Mouse (Mus musculus) intestine, embryonic 14.5 days (tissue): Measurements from ENCODE around the gene Ccdc85b. TPM values are rescaled to one million over a fixed set of nuclear protein-coding genes. Genes with fewer than 3 reads are reported as not detected.
A peak's percentile ranks its signal among the peaks of the same experiment; 100 is the strongest.

Experiments used
- ATAC-seq: fragments of 200-750 bp; cut with Nextera tagmentation; replicated peaks from 2 replicates; pipeline ENCODE4 v1.8.0; 2017; ENCODE audit warnings: low read depth, moderate number of reproducible peaks, moderate TSS enrichment, moderate library complexity; ENCODE audit not compliant: low FRiP score, low TSS enrichment
- DNase-seq: peaks from one replicate; pipeline ENCODE4 v3.0.0-alpha.2; 2018; ENCODE audit warnings: low spot score
- H3K27ac ChIP-seq: fragments of 300-500 bp; sonication (generic); 2 replicates; pipeline ENCODE4 v1.5.1; 2014; ENCODE audit warnings: low read depth, mild to moderate bottlenecking, control low read depth
- H3K27me3 ChIP-seq: fragments of 300-500 bp; sonication (generic); replicated peaks from 2 replicates; pipeline ENCODE4 v1.6.1; 2014; ENCODE audit warnings: low read length, control low read depth; ENCODE audit not compliant: control insufficient read depth, insufficient read depth
- H3K36me3 ChIP-seq: fragments of 300-500 bp; sonication (generic); 2 replicates; pipeline ENCODE4 v1.6.1; 2014; ENCODE audit warnings: low read length, control low read depth; ENCODE audit not compliant: control insufficient read depth, insufficient read depth
- H3K4me1 ChIP-seq: fragments of 300-500 bp; sonication (generic); replicated peaks from 2 replicates; pipeline ENCODE4 v1.6.1; 2014; ENCODE audit warnings: low read length, control low read depth, mixed read lengths; ENCODE audit not compliant: control insufficient read depth, insufficient read depth
- H3K4me2 ChIP-seq: fragments of 300-500 bp; sonication (generic); 2 replicates; pipeline ENCODE4 v1.6.1; 2014; ENCODE audit warnings: low read length
- H3K4me3 ChIP-seq: fragments of 300-500 bp; sonication (generic); 2 replicates; pipeline ENCODE4 v1.5.1; 2014; ENCODE audit warnings: low read depth, low read length, control low read depth, mixed read lengths
- H3K9ac ChIP-seq: fragments of 300-500 bp; sonication (generic); 2 replicates; pipeline ENCODE4 v1.6.1; 2014; ENCODE audit warnings: mild to moderate bottlenecking, low read length
- H3K9me3 ChIP-seq: fragments of 300-500 bp; sonication (generic); 2 replicates; pipeline ENCODE4 v1.6.1; 2016; ENCODE audit warnings: low read length, control low read depth; ENCODE audit not compliant: control insufficient read depth
- WGBS: fragments of 180-500 bp; shearing (Covaris S2); extraction: QIAGEN DNeasy Blood & Tissue Kit; methylation state at CpG from one replicate; pipeline ENCODE4 v1.1.7; 2014; 5-methylcytosine and 5-hydroxymethylcytosine counted together
- polyA plus RNA-seq: library from polyadenylated mRNA; unstranded; fragments of >200 nt; fragmentation: Nextera tagmentation; extraction: Ambion mirVana; gene quantifications from 2 replicates; pipeline ENCODE4 v1.2.1, GENCODE M21; 2014

Ccdc85b gene
- polyA plus RNA-seq, 1 experiment from 2014 or later = 7.1 TPM

DNA sequence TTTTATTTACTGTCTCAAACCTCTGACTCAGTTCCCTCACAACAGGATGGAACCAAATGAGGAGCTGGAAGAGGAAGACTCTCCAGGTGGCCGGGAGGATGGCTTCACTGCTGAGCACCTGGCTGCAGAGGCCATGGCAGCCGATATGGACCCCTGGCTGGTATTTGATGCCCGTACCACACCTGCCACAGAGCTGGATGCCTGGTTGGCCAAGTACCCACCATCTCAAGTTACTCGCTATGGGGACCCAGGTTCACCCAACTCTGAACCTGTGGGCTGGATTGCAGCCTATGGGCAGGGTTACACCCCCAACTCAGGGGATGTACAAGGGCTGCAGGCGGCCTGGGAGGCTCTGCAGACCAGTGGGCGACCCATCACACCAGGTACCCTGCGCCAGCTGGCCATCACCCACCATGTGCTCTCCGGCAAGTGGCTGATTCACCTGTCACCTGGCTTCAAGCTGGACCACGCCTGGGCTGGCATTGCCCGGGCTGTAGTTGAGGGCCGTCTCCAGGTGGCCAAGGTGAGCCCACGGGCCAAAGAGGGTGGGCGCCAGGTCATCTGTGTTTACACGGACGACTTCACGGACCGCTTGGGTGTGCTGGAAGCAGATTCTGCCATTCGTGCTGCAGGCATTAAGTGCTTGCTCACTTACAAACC lies 31.7 kb downstream of the Ccdc85b start:
- Histone ChIP-seq H3K36me3 (peaks cover 34% of the 10 kb centered on the region), H3K4me1 (peaks cover 23% of the 10 kb centered on the region), H3K9me3 (no peaks in the 10 kb centered on the region), H3K9ac (peak overlapping the region; percentile 94), H3K4me3 (peak overlapping the region; percentile 78), H3K27ac (no peak overlapping the region), H3K4me2 (peak overlapping the region; percentile 99), H3K27me3 (no peaks in the 10 kb centered on the region)
- ATAC-seq (no peak), DNase-seq (no peak)
- WGBS = 86% methylated on average over 18 of the region's 18 CpGs

DNA sequence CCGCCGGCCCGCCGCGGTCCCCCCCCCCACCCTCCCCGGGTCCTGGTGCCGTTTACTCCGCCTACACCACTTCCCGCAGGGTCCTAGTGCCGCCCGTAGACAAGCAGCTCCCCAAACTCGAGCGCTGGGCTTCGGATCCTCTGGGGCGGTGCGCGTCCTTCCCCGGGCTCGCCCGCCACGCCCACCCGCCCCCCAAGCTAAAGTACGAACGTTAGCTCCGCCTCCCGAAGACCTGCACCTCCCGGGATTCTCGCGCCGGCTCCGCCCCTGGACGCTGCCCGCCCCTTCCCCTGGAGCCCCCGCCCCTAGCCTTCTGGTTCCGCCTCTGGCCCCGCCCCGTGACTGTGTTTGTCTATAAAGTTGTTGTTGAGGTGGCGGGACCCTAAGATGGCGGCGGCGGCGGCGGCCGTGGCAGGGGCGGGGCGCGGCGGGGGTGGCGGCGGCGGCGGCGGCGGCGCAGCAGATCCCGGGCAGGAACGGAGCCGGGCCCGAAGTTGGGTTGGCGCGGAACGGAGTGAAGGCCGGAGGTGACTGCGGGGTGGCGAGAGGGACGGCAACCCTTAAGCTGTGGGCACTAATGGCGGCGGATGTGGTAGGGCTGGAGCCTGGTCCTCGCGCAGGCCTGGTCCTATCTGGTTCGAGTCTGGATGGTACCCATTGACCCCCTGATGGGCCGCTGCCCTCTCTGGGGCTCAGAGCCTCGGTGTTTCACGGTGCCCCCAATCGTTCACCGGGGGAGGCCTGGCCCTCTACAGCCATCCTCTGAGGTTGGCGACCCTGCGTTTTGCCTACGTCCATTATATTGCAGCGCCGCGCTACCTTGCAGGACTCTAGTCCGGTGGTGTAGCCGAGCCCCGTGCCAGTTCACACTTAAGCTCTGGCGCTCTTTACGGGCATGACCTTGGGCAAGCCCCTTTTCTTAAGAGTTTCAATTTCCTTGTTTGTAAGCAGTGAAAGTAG lies 32.6 kb downstream of the Ccdc85b start, which contains the start of the genes Drap1 and AI837181:
Drap1 (minus strand) TSS at position 198 of the 960 bp plus-strand sequence.
AI837181 (plus strand) TSS at position 363 of the 960 bp plus-strand sequence.
- H3K9me3 ChIP-seq = no peaks in the 10 kb centered on the region
- ATAC-seq = peak; percentile 92

DNA sequence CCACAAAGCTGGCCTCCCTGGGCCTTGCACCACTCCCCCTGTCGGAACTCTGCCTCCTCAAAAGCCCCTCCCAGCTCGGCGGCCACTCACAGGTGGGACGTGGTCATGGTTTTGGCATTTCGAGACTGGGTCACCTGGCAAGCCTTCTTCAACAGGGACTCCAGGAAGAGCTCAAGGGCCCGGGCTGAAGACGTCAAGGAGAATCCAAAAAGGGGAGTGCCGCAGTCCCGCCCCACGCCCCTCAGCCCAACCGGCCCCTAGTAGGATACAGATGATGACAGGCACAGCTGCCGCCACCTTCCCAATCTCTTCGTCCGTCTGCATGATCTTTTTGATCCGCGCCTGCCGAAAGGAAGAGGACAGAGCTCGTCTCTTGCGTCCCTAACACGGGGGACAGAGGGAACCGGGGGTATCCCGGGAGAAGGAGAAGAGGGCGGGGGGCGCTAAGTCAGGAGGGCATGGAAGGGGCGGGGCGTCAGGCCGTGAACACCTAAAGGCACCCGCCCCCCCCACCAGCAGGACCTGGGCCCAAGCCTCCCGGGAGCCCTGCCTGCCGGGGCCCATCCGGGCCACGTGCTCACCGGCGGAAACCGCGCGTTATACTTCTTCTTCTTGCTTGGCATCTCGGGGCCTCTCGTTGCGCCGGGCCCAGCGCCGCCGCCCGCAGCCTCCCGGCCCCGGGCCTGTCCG lies 33.5 kb downstream of the Ccdc85b start:
- Histone ChIP-seq H3K4me3 (peak overlapping the region; percentile 78), H3K9ac (peak overlapping the region; percentile 75), H3K4me1 (peaks cover 23% of the 10 kb centered on the region), H3K36me3 (peaks cover 47% of the 10 kb centered on the region), H3K9me3 (no peaks in the 10 kb centered on the region), H3K4me2 (peak overlapping the region; percentile 93), H3K27ac (peak overlapping the region; percentile 82), H3K27me3 (no peaks in the 10 kb centered on the region)
- ATAC-seq = peak; percentile 65
- WGBS = under 1% methylated on average over 26 of the region's 48 CpGs
- no peak for DNase-seq

More for the DNA sequence above, 32.6 kb downstream of the Ccdc85b start, which contains the start of the genes Drap1 and AI837181:
- Histone ChIP-seq H3K9ac (peak within 1 kb of the TSS; percentile 94), H3K4me3 (peak within 1 kb of the TSS; percentile 78), H3K36me3 (peaks cover 44% of the 10 kb centered on the region), H3K4me1 (peaks cover 23% of the 10 kb centered on the region), H3K4me2 (peak within 1 kb of the TSS; percentile 99), H3K27me3 (no peaks in the 10 kb centered on the region), H3K27ac (peak within 1 kb of the TSS; percentile 82)
- peak; percentile 100 for DNase-seq
- under 1% methylated on average over 70 of the region's 87 CpGs for WGBS

DNA sequence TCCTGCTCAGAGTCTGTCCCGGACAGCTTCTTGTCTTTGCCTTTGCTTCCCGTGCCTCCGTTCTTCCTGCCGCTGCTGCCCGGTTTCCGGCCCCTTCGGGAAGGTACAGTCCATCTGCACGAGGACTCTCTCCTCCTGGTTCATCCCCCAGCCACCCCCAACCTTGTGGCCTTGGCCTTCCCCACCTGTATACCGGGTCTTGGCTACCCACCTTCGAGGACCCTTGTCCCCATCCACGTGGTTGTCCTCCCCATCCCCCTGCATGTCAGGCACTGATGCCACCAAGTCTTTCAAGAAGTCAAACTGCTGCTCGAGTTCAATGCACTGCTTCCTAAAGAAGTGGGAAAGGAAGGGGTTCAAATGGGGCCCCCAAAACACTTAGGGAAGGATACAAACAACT lies 34.1 kb downstream of the Ccdc85b start:
- peaks cover 23% of the 10 kb centered on the region for H3K4me1 ChIP-seq
- H3K36me3 ChIP-seq = peaks cover 47% of the 10 kb centered on the region
- no peak for ATAC-seq
- peak overlapping the region; percentile 78 for H3K4me3 ChIP-seq
- H3K9me3 ChIP-seq = no peaks in the 10 kb centered on the region
- peak overlapping the region; percentile 93 for H3K4me2 ChIP-seq
- no peak for DNase-seq
- peak overlapping the region; percentile 75 for H3K9ac ChIP-seq
- H3K27me3 ChIP-seq = no peaks in the 10 kb centered on the region
- peak overlapping the region; percentile 82 for H3K27ac ChIP-seq
- WGBS = 63% methylated on average over 12 of the region's 12 CpGs

DNA sequence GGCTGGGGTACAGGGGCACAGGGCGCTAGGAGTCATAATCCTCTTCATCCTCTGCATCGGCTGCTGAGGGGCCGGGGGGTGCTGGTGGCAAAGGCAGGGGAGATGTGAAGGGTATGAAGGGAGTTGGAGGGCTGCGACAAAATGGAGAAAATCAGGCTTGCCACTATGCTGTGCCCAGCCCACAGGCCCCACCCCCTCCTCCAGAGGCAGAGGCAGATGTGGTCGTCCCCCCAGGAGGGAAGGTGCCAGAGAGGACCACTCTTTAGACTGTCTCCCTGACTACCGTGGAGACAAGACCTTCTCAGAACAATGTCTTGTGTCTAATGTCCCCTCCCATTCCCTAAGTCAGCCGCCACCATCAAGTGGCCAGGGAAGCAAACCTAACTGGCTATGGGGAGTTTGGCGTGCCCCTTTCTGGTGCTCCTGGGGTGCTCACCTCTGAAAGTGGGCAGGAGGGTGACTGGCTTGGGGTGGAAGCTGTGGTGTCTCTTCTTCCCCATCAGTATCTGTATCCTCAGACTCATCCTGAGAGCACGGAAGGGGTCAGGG lies 34.7 kb downstream of the Ccdc85b start:
- Histone ChIP-seq H3K4me3 (0 out of 2 replicates have a peak overlapping the region, but pooled peaks have one; percentile 78), H3K4me1 (peaks cover 23% of the 10 kb centered on the region), H3K9me3 (no peaks in the 10 kb centered on the region), H3K36me3 (peaks cover 47% of the 10 kb centered on the region), H3K27ac (no peak overlapping the region), H3K27me3 (no peaks in the 10 kb centered on the region), H3K4me2 (peak overlapping the region; percentile 93), H3K9ac (0 out of 2 replicates have a peak overlapping the region, but pooled peaks have one; percentile 75)
- DNase-seq = no peak
- ATAC-seq = no peak
- 83% methylated on average over 9 of the region's 9 CpGs for WGBS

DNA sequence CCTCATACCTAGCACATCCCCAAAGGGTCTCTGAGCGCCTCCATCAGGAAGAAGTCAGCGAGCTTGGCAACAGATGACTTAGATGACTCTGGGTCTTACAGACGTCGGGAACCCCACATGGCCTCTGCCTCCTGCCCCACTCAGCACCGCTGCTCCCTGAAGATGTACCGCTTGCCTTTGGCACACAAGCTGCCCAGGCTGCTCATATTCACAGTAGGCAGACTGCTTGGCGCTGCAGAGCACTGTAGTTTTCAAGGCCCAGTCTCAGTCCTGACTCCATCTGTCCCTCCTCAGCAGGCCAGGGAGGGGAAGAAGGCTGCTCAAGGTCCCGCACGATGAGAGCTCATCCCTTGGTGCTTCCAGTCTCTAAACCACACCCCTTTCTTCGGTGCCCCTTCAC lies 35.4 kb downstream of the Ccdc85b start:
- no peaks in the 10 kb centered on the region for H3K27me3 ChIP-seq
- peaks cover 46% of the 10 kb centered on the region for H3K36me3 ChIP-seq
- no peak for DNase-seq
- no peak overlapping the region for H3K4me3 ChIP-seq
- H3K9me3 ChIP-seq = no peaks in the 10 kb centered on the region
- H3K4me2 ChIP-seq = no peak overlapping the region
- H3K27ac ChIP-seq = no peak overlapping the region
- WGBS = 87% methylated on average over 10 of the region's 10 CpGs
- H3K4me1 ChIP-seq = peaks cover 23% of the 10 kb centered on the region
- ATAC-seq = no peak
- no peak overlapping the region for H3K9ac ChIP-seq

DNA sequence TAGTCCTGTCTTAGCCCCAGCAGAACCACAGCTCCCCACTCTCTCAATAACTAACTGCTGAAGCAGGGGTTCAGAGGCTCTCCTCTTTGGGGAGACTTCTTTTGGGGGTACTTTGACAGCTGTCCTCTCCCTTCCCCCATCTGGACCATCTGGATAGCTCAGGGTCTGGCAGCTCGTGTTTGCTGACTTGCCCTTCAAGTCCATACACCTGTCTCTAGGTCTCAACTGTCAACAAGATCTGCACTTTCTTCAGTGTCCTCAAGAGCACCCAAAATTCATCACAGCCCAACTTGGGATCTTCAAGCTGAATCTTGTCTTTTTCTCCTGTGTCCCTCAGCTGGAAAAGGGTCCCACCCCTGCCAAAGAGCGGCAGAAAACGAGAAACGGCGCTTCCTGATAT lies 35.9 kb downstream of the Ccdc85b start:
- no peak overlapping the region for H3K9ac ChIP-seq
- H3K36me3 ChIP-seq = peaks cover 41% of the 10 kb centered on the region
- peaks cover 19% of the 10 kb centered on the region for H3K4me1 ChIP-seq
- H3K4me3 ChIP-seq = no peak overlapping the region
- no peak overlapping the region for H3K4me2 ChIP-seq
- no peaks in the 10 kb centered on the region for H3K9me3 ChIP-seq
- WGBS = 83% methylated on average over 5 of the region's 5 CpGs
- no peak overlapping the region for H3K27ac ChIP-seq
- DNase-seq = no peak
- no peaks in the 10 kb centered on the region for H3K27me3 ChIP-seq
- no peak for ATAC-seq

DNA sequence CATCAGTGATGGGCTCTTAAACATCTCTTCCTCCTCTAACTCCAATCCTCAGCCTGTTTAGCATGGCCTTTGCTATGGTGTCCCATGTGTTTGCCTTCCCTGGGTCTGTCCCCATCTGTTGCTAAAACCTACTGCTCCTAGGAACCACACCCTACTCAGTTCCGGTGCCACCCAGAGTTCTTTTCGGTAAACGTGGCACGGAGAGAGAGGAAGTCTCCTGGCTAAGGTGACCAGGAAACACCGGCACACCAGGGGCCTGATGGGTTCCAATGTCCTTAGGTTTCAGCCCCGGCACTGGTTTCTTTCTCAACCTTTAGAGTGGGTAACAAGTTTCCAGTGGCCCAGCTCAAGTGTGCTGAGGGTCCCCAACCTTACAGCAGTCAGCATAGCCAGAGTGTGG lies 37.1 kb downstream of the Ccdc85b start:
- no peak overlapping the region for H3K4me2 ChIP-seq
- H3K36me3 ChIP-seq = peaks cover 32% of the 10 kb centered on the region
- no peaks in the 10 kb centered on the region for H3K9me3 ChIP-seq
- 94% methylated on average over 6 of the region's 6 CpGs for WGBS
- H3K4me1 ChIP-seq = peaks cover 7% of the 10 kb centered on the region
- no peak overlapping the region for H3K4me3 ChIP-seq
- H3K27ac ChIP-seq = no peak overlapping the region
- H3K9ac ChIP-seq = no peak overlapping the region
- DNase-seq (no peak), ATAC-seq (no peak)
- no peaks in the 10 kb centered on the region for H3K27me3 ChIP-seq
